Mouse (Mus musculus) heart, embryonic 14.5 days (tissue): ENCODE measurements around the gene Cept1. TPM values are rescaled to one million over a fixed set of nuclear protein-coding genes. Genes with fewer than 3 reads are reported as not detected.

ENCODE experiments used
- ATAC-seq: fragments of 200-750 bp; cut with Nextera tagmentation; 2 replicates; pipeline ENCODE4 v1.8.0; 2017; ENCODE audit warnings: low read depth, moderate TSS enrichment; ENCODE audit not compliant: insufficient number of reproducible peaks, insufficient read depth, low FRiP score
- H3K27ac ChIP-seq, 2 experiments: fragments of 200-500 bp in 1 of 2; fragments of 300-500 bp in 1 of 2; sonication (generic) in 1 of 2; replicated peaks in 1 of 2; 2 replicates each; pipeline ENCODE4 v1.5.1; 2012 to 2014; ENCODE audit warnings: low read depth in 2 of 2, low read length in 2 of 2, control low read depth in 1 of 2, mild to moderate bottlenecking in 1 of 2, mixed read lengths in 1 of 2; ENCODE audit not compliant: control insufficient read depth in 1 of 2, insufficient read depth in 1 of 2
- H3K27me3 ChIP-seq: fragments of 300-500 bp; sonication (generic); 2 replicates; pipeline ENCODE4 v1.6.1; 2014; ENCODE audit warnings: mild to moderate bottlenecking, low read length, control low read depth; ENCODE audit not compliant: control insufficient read depth, insufficient read depth
- H3K36me3 ChIP-seq: fragments of 300-500 bp; sonication (generic); 2 replicates; pipeline ENCODE4 v1.6.1; 2014; ENCODE audit warnings: mild to moderate bottlenecking, control low read depth, low read length, mixed read lengths; ENCODE audit not compliant: control insufficient read depth, insufficient read depth
- H3K4me1 ChIP-seq, 2 experiments: fragments of 200-500 bp in 1 of 2; fragments of 300-500 bp in 1 of 2; sonication (generic) in 1 of 2; 2 replicates each; pipeline ENCODE4 v1.6.1; 2012 to 2014; ENCODE audit warnings: low read length in 2 of 2, control low read depth in 1 of 2, mixed read lengths in 1 of 2; ENCODE audit not compliant: control insufficient read depth in 2 of 2, insufficient read depth in 2 of 2
- H3K4me2 ChIP-seq: fragments of 300-500 bp; sonication (generic); 2 replicates; pipeline ENCODE4 v1.6.1; 2014; ENCODE audit warnings: mild to moderate bottlenecking, low read length
- H3K4me3 ChIP-seq, 2 experiments: fragments of 200-500 bp in 1 of 2; fragments of 300-500 bp in 1 of 2; sonication (generic) in 1 of 2; 2 replicates each; pipeline ENCODE4 v1.5.1; 2012 to 2014; ENCODE audit warnings: low read length in 2 of 2, mild to moderate bottlenecking in 2 of 2, control low read depth in 1 of 2, low read depth in 1 of 2, moderate library complexity in 1 of 2; ENCODE audit not compliant: control insufficient read depth in 1 of 2, insufficient read depth in 1 of 2
- H3K9ac ChIP-seq: fragments of 300-500 bp; sonication (generic); 2 replicates; pipeline ENCODE4 v1.6.1; 2014; ENCODE audit warnings: mild to moderate bottlenecking, low read length
- H3K9me3 ChIP-seq: fragments of 300-500 bp; sonication (generic); 2 replicates; pipeline ENCODE4 v1.6.1; 2016; ENCODE audit warnings: low read length, control low read depth; ENCODE audit not compliant: control insufficient read depth
- WGBS: fragments of 180-500 bp; shearing (Covaris S2); extraction: QIAGEN DNeasy Blood & Tissue Kit; methylation state at CpG from one replicate; pipeline ENCODE4 v1.1.7; 2014; 5-methylcytosine and 5-hydroxymethylcytosine counted together
- polyA plus RNA-seq: library from polyadenylated mRNA; unstranded; fragments of >200 nt; fragmentation: Nextera tagmentation; extraction: Ambion mirVana; gene quantifications from 2 replicates; pipeline ENCODE4 v1.2.1, GENCODE M21; 2014

Cept1 gene
- polyA plus RNA-seq, 1 experiment from 2014 or later: 37.0 TPM

- WGBS: 75% methylated on average over 1 of the region's 1 CpGs
- Histone ChIP-seq H3K9ac (no peak overlapping the region), H3K4me3 (no peak overlapping the region), H3K4me2 (no peak overlapping the region), H3K36me3 (peaks cover 9% of the 10 kb centered on the region), H3K4me1 (peaks cover 9 to 23% of the 10 kb centered on the region in 2 experiments), H3K27me3 (no peaks in the 10 kb centered on the region), H3K27ac (peak overlapping the region in 1 of 2 experiments; percentile 32; a peak in 2 of 4 replicates), H3K9me3 (no peaks in the 10 kb centered on the region)
- no peak for ATAC-seq
These were observed 52.1 kb downstream of the Cept1 start for GRCm38 (mm10) chr3:106495346-106496044.

- H3K27ac ChIP-seq: peak overlapping the region; percentile 7 to 74
These were observed 53.1 kb downstream of the Cept1 start for GRCm38 (mm10) chr3:106494417-106494950.

GRCm38 (mm10) chr3:106493882-106494281 lies 53.7 kb downstream of the Cept1 start:
- no peak overlapping the region for H3K9ac ChIP-seq
- H3K4me2 ChIP-seq: no peak overlapping the region
- H3K4me1 ChIP-seq: peaks cover 9 to 21% of the 10 kb centered on the region in 2 experiments
- H3K4me3 ChIP-seq: no peak overlapping the region
- ATAC-seq: peak; percentile 51; the same call in 1 of the 2 replicates
- H3K27me3 ChIP-seq: no peaks in the 10 kb centered on the region
- WGBS: 43% methylated on average over 3 of the region's 3 CpGs
- H3K36me3 ChIP-seq: no peaks in the 10 kb centered on the region
- no peaks in the 10 kb centered on the region for H3K9me3 ChIP-seq
- H3K27ac ChIP-seq: peak overlapping the region; percentile 32 to 74

More at GRCm38 (mm10) chr3:106494417-106494950, 53.1 kb downstream of the Cept1 start:
- 36% methylated on average over 1 of the region's 1 CpGs for WGBS
- H3K36me3 ChIP-seq: no peaks in the 10 kb centered on the region
- no peaks in the 10 kb centered on the region for H3K9me3 ChIP-seq
- no peaks in the 10 kb centered on the region for H3K27me3 ChIP-seq
- H3K4me2 ChIP-seq: no peak overlapping the region
- no peak overlapping the region for H3K9ac ChIP-seq
- H3K4me1 ChIP-seq: peaks cover 9 to 21% of the 10 kb centered on the region in 2 experiments
- H3K4me3 ChIP-seq: no peak overlapping the region
- peak; percentile 57; the same call in 1 of the 2 replicates for ATAC-seq

GRCm38 (mm10) chr3:106493202-106493601 lies 54.4 kb downstream of the Cept1 start:
- H3K4me2 ChIP-seq: no peak overlapping the region
- H3K27ac ChIP-seq: peak overlapping the region; percentile 32 to 74; a peak in 3 of 4 replicates
- H3K9me3 ChIP-seq: no peaks in the 10 kb centered on the region
- no peak for ATAC-seq
- H3K4me3 ChIP-seq: no peak overlapping the region
- H3K4me1 ChIP-seq: peaks cover 9 to 21% of the 10 kb centered on the region in 2 experiments
- no peak overlapping the region for H3K9ac ChIP-seq
- H3K36me3 ChIP-seq: no peaks in the 10 kb centered on the region
- no peaks in the 10 kb centered on the region for H3K27me3 ChIP-seq
- 75% methylated on average over 8 of the region's 8 CpGs for WGBS

GRCm38 (mm10) chr3:106492723-106493122 lies 54.9 kb downstream of the Cept1 start:
- no peak for ATAC-seq
- 54% methylated on average over 1 of the region's 1 CpGs for WGBS
- H3K4me2 ChIP-seq: no peak overlapping the region
- no peaks in the 10 kb centered on the region for H3K9me3 ChIP-seq
- no peak overlapping the region for H3K9ac ChIP-seq
- H3K4me1 ChIP-seq: peaks cover 9 to 21% of the 10 kb centered on the region in 2 experiments
- no peaks in the 10 kb centered on the region for H3K27me3 ChIP-seq
- no peaks in the 10 kb centered on the region for H3K36me3 ChIP-seq
- H3K27ac ChIP-seq: 0 out of 4 replicates have a peak overlapping the region, but pooled peaks of 1 of the 2 experiments have one; percentile 2
- no peak overlapping the region for H3K4me3 ChIP-seq

GRCm38 (mm10) chr3:106490239-106490638 lies 57.4 kb downstream of the Cept1 start:
- H3K9me3 ChIP-seq: no peaks in the 10 kb centered on the region
- H3K4me3 ChIP-seq: no peak overlapping the region
- peaks cover 9 to 16% of the 10 kb centered on the region in 2 experiments for H3K4me1 ChIP-seq
- 92% methylated on average over 4 of the region's 4 CpGs for WGBS
- H3K27me3 ChIP-seq: no peaks in the 10 kb centered on the region
- H3K4me2 ChIP-seq: no peak overlapping the region
- no peak overlapping the region for H3K27ac ChIP-seq
- H3K36me3 ChIP-seq: no peaks in the 10 kb centered on the region
- H3K9ac ChIP-seq: no peak overlapping the region
- ATAC-seq: no peak

GRCm38 (mm10) chr3:106487551-106487950 lies 60.1 kb downstream of the Cept1 start:
- H3K4me1 ChIP-seq: peaks cover 2 to 10% of the 10 kb centered on the region in 2 experiments; a peak in 3 of 4 replicates
- no peak overlapping the region for H3K4me3 ChIP-seq
- 85% methylated on average over 2 of the region's 2 CpGs for WGBS
- no peak overlapping the region for H3K27ac ChIP-seq
- no peaks in the 10 kb centered on the region for H3K27me3 ChIP-seq
- no peak for ATAC-seq
- no peak overlapping the region for H3K9ac ChIP-seq
- H3K4me2 ChIP-seq: no peak overlapping the region
- H3K36me3 ChIP-seq: no peaks in the 10 kb centered on the region
- no peaks in the 10 kb centered on the region for H3K9me3 ChIP-seq
